Mouse (Mus musculus): ENCODE data around the gene Mtf1. TPM values are rescaled to one million over a fixed set of nuclear protein-coding genes. Genes with fewer than 3 reads are reported as not detected.

Mtf1 gene
- polyA plus RNA-seq, 1 experiment: 13.4 TPM

DNA sequence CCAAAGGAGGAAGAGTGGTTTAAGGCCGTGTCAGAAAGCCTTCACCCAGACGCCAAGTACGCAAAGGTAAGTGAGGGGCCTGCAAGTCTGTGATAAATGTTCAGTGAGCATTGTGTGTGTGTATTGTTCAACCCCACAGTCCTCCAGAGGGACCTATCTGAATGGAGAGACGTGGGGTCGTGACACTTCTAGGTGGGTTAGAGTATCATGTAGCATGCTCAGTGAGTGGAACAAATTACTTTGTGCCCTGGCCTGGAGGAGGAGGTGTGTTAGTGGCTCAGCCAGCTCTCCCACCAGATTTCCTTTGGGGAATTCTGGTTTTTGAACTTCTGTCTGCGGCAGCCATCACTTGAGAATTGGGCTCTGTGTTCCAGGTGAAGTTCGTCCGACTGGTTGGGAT, 18.0 kb upstream of the Mtf1 start:
- Histone ChIP-seq H3K4me1 (ENCODE audit: control insufficient read depth, insufficient read depth, low read length) (no peaks in the 10 kb centered on the region), H3K27ac (ENCODE audit: control insufficient read depth, insufficient read depth, low read depth, low read length, poor library complexity) (no peak overlapping the region), H3K4me3 (replicated peaks; ENCODE audit: control insufficient read depth, low read depth, low read length) (no peak overlapping the region)
- 94% methylated on average over 8 of the region's 8 CpGs for WGBS
- TF ChIP-seq POLR2A (IDR thresholded peaks at IDR 0.05; ENCODE audit: borderline replicate concordance, control insufficient read depth, low read depth, low read length) (no peak), CTCF (IDR thresholded peaks at IDR 0.05; ENCODE audit: control insufficient read depth, insufficient read depth, low read length) (no peak)

DNA sequence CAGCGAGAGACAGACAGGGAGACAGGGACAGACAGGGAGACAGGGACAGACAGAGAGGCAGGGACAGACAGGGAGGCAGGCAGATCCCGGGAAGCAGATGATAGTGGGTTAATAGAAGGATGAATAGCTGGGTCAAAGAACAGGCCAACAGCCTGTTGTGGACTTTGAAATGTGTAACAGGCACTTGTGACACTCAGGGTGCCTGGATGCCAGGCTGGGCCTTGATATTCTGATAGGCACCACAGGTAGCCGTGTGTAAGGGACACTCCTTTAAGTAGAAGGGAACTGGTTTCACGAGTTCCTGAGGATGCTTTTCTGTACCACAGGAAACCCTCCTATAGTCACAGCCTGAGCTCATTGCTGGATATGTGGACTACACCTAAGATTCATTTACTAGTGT, 11.9 kb upstream of the Mtf1 start:
- Histone ChIP-seq H3K27ac (ENCODE audit: control insufficient read depth, insufficient read depth, low read depth, low read length, poor library complexity) (no peak overlapping the region), H3K4me3 (replicated peaks; ENCODE audit: control insufficient read depth, low read depth, low read length) (no peak overlapping the region), H3K4me1 (ENCODE audit: control insufficient read depth, insufficient read depth, low read length) (no peaks in the 10 kb centered on the region)
- 78% methylated on average over 4 of the region's 4 CpGs for WGBS
- TF ChIP-seq POLR2A (IDR thresholded peaks at IDR 0.05; ENCODE audit: borderline replicate concordance, control insufficient read depth, low read depth, low read length) (no peak), CTCF (IDR thresholded peaks at IDR 0.05; ENCODE audit: control insufficient read depth, insufficient read depth, low read length) (no peak)

- Histone ChIP-seq H3K27ac (ENCODE audit: control insufficient read depth, insufficient read depth, low read depth, low read length, poor library complexity) (no peak overlapping the region), H3K4me3 (replicated peaks; ENCODE audit: control insufficient read depth, low read depth, low read length) (no peak overlapping the region), H3K4me1 (ENCODE audit: control insufficient read depth, insufficient read depth, low read length) (no peaks in the 10 kb centered on the region)
- no peak for TF ChIP-seq POLR2A (IDR thresholded peaks at IDR 0.05; ENCODE audit: borderline replicate concordance, control insufficient read depth, low read depth, low read length)
- TF ChIP-seq CTCF (IDR thresholded peaks at IDR 0.05; ENCODE audit: control insufficient read depth, insufficient read depth, low read length): no peak
- 93% methylated on average over 8 of the region's 8 CpGs for WGBS
Observed at GRCm38 (mm10) chr4:124792114-124792513, 9.8 kb upstream of the Mtf1 start.

DNA sequence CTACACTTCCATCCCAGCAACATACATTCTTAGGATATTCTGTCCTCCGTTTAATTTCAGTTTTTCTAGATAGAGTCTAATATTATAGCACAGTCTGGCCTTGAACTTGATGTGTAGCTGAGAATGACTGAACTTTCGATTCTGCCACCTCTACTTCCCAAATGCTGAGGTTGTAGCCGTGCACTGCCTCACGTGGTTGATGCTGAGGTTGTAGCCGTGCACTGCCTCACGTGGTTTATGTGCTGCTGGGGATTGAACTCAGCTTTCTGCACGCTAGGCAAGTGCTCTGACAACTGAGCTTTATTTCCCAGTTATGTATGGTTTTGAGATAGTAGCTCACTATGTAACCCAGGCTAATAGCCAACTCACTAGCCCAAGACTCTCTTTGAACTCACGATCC, 5.8 kb upstream of the Mtf1 start:
- no peaks in the 10 kb centered on the region for H3K4me1 ChIP-seq (ENCODE audit: control insufficient read depth, insufficient read depth, low read length)
- WGBS: 91% methylated on average over 8 of the region's 8 CpGs
- no peak for TF ChIP-seq CTCF (IDR thresholded peaks at IDR 0.05; ENCODE audit: control insufficient read depth, insufficient read depth, low read length)
- H3K27ac ChIP-seq (ENCODE audit: control insufficient read depth, insufficient read depth, low read depth, low read length, poor library complexity): no peak overlapping the region
- no peak overlapping the region for H3K4me3 ChIP-seq (replicated peaks; ENCODE audit: control insufficient read depth, low read depth, low read length)

DNA sequence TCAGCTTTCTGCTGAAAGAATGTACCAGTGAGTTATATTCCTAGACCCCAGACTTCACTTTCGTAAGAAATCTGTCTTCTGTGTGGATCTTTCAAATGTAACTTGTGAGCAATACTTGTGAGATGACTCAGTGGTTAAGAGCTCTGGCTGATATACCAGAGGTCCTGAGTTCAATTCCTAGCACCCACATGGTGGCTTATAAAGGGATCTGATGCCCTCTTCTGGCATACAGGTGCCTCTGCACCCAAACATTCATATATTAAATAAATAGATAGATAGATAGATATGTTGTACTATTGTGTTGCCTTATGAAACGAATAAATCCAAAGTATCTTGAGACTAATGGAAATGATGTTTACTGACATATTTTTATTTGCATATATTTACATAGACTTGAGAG, 5.0 kb upstream of the Mtf1 start:
- TF ChIP-seq POLR2A (IDR thresholded peaks at IDR 0.05; ENCODE audit: borderline replicate concordance, control insufficient read depth, low read depth, low read length) (no peak), CTCF (IDR thresholded peaks at IDR 0.05; ENCODE audit: control insufficient read depth, insufficient read depth, low read length) (no peak)

GRCm38 (mm10) chr4:124802309-124803260, 681 bp downstream of the Mtf1 start:
- Histone ChIP-seq H3K27ac (ENCODE audit: control insufficient read depth, insufficient read depth, low read depth, low read length, poor library complexity) (peak overlapping the region; percentile 97), H3K4me3 (replicated peaks; ENCODE audit: control insufficient read depth, low read depth, low read length) (peak overlapping the region; percentile 86), H3K4me1 (ENCODE audit: control insufficient read depth, insufficient read depth, low read length) (peaks cover 3% of the 10 kb centered on the region; the same call in 1 of the 2 replicates)
- no peak for TF ChIP-seq CTCF (IDR thresholded peaks at IDR 0.05; ENCODE audit: control insufficient read depth, insufficient read depth, low read length)
- TF ChIP-seq POLR2A (IDR thresholded peaks at IDR 0.05; ENCODE audit: borderline replicate concordance, control insufficient read depth, low read depth, low read length): peak; percentile 75; the same call in 1 of the 2 replicates
- WGBS: under 1% methylated on average over 53 of the region's 53 CpGs

More for the DNA sequence above, 5.0 kb upstream of the Mtf1 start:
- Histone ChIP-seq H3K4me3 (replicated peaks; ENCODE audit: control insufficient read depth, low read depth, low read length) (no peak overlapping the region), H3K27ac (ENCODE audit: control insufficient read depth, insufficient read depth, low read depth, low read length, poor library complexity) (no peak overlapping the region), H3K4me1 (ENCODE audit: control insufficient read depth, insufficient read depth, low read length) (no peaks in the 10 kb centered on the region; the same call in 1 of the 2 replicates)
- 88% methylated on average over 2 of the region's 2 CpGs for WGBS

GRCm38 (mm10) chr4:124803406-124803805, 1.5 kb downstream of the Mtf1 start:
- peak overlapping the region; percentile 29 for H3K4me3 ChIP-seq (replicated peaks; ENCODE audit: control insufficient read depth, low read depth, low read length)
- H3K4me1 ChIP-seq (ENCODE audit: control insufficient read depth, insufficient read depth, low read length): peaks cover 3% of the 10 kb centered on the region
- no peak for TF ChIP-seq POLR2A (IDR thresholded peaks at IDR 0.05; ENCODE audit: borderline replicate concordance, control insufficient read depth, low read depth, low read length)
- no peak for TF ChIP-seq CTCF (IDR thresholded peaks at IDR 0.05; ENCODE audit: control insufficient read depth, insufficient read depth, low read length)
- 35% methylated on average over 6 of the region's 6 CpGs for WGBS
- no peak overlapping the region for H3K27ac ChIP-seq (ENCODE audit: control insufficient read depth, insufficient read depth, low read depth, low read length, poor library complexity)

DNA sequence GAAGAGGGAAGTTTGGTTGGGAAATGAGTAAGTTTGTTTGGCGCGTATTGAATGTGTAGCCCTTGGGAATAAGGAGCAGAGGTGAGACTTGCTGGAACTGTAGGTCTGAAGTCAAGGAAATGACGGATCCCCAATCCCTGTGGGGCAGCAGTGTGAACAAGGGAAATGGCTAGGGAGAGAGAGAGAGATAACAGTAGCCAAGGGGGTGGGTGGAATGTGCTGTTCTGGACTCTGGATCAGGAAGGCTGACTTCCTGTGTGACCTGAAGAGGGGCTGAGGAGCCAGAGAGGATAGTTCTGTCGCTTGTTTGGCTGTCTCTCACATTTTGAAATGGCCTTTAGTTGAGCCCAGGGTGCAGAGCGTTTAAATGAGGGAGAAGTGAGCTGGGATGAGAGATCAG, 6.6 kb downstream of the Mtf1 start:
- Histone ChIP-seq H3K4me3 (replicated peaks; ENCODE audit: control insufficient read depth, low read depth, low read length) (no peak overlapping the region), H3K27ac (ENCODE audit: control insufficient read depth, insufficient read depth, low read depth, low read length, poor library complexity) (no peak overlapping the region), H3K4me1 (ENCODE audit: control insufficient read depth, insufficient read depth, low read length) (peaks cover 7% of the 10 kb centered on the region)
- WGBS: 46% methylated on average over 5 of the region's 5 CpGs
- TF ChIP-seq POLR2A (IDR thresholded peaks at IDR 0.05; ENCODE audit: borderline replicate concordance, control insufficient read depth, low read depth, low read length) (no peak), CTCF (IDR thresholded peaks at IDR 0.05; ENCODE audit: control insufficient read depth, insufficient read depth, low read length) (no peak)

All from bone marrow, adult 2 months (tissue).